In the genomic region with DNA sequence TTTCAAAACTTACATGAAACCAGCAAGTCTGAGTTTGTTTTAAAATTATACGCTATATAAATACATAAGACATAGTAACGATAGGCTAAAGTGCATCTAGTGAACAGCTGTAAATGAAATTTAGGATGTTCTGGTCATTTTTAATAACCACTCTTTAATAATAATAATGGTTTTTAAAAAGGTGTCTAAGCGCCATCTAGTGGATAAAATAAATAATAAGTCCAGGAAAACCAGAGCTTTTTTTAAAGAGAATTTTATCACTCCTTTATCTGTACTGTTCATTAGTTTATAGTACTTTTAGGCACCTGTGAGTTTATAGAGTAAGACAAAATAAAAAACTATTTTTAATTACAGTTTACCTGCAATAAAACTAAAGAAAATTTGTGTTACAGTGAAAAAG, we compare ENCODE assay signal across 12 mouse cellular contexts. TPM values are rescaled to one million over a fixed set of nuclear protein-coding genes. Genes with fewer than 3 reads are reported as not detected.
DNase-seq lines count a peak whose midpoint lies in the region; ATAC-seq and TF ChIP-seq lines count a peak whose summit lies in the region.
"Had no signal": no experiment of that assay in that cellular context is flagged by ENCODE, and none has a peak within 500 bp of the region (broad histone marks: within the 10 kb centered on the region; RNA-seq: fewer than 3 reads in every experiment).

No protein-coding gene starts in this region.

- no peak overlapping the region for H3K27ac ChIP-seq in cerebellum, adult 2 months (ENCODE audit: insufficient read depth, low read length)
- no peak overlapping the region for H3K27ac ChIP-seq in hindbrain, postnatal 0 days
- H3K27ac ChIP-seq in hindbrain, embryonic 10.5 days, result no peak overlapping the region
- no peak overlapping the region for H3K27ac ChIP-seq in midbrain, embryonic 14.5 days (replicated peaks; ENCODE audit: low read depth, low read length)
- H3K27ac ChIP-seq in midbrain, embryonic 15.5 days, result no peak overlapping the region
- H3K27ac ChIP-seq: kidney, embryonic 15.5 days; liver, embryonic 15.5 days had no signal

- H3K36me3 ChIP-seq in hindbrain, postnatal 0 days (ENCODE audit: insufficient read depth, low read length), result peaks cover 38% of the 10 kb centered on the region
- peaks cover 82% of the 10 kb centered on the region for H3K36me3 ChIP-seq in hindbrain, embryonic 10.5 days
- H3K36me3 ChIP-seq in midbrain, embryonic 14.5 days (ENCODE audit: control insufficient read depth, insufficient read depth, low read length), result peaks cover 59% of the 10 kb centered on the region
- H3K36me3 ChIP-seq in midbrain, embryonic 15.5 days (replicated peaks), result peaks cover 32% of the 10 kb centered on the region

- no peak overlapping the region for H3K4me2 ChIP-seq in hindbrain, postnatal 0 days (ENCODE audit: low read depth, low read length)
- H3K4me2 ChIP-seq in midbrain, embryonic 14.5 days (ENCODE audit: low read length), result no peak overlapping the region
- no peak overlapping the region for H3K4me2 ChIP-seq in midbrain, embryonic 15.5 days
- H3K4me2 ChIP-seq: kidney, embryonic 15.5 days; liver, embryonic 15.5 days had no signal

- H3K4me3 ChIP-seq in cerebellum, adult 2 months (replicated peaks; ENCODE audit: insufficient read depth, low read depth, low read length), result no peak overlapping the region
- H3K4me3 ChIP-seq in hindbrain, postnatal 0 days (ENCODE audit: low read length), result no peak overlapping the region
- no peak overlapping the region for H3K4me3 ChIP-seq in hindbrain, embryonic 10.5 days
- H3K4me3 ChIP-seq in midbrain, embryonic 14.5 days (replicated peaks; ENCODE audit: low read depth, low read length), result no peak overlapping the region
- H3K4me3 ChIP-seq in midbrain, embryonic 15.5 days, result no peak overlapping the region
- H3K4me3 ChIP-seq: kidney, embryonic 15.5 days; liver, embryonic 15.5 days had no signal

- no peak overlapping the region for H3K9ac ChIP-seq in hindbrain, postnatal 0 days (replicated peaks; ENCODE audit: low read length)
- no peak overlapping the region for H3K9ac ChIP-seq in midbrain, embryonic 14.5 days (replicated peaks; ENCODE audit: low read length)
- H3K9ac ChIP-seq in midbrain, embryonic 15.5 days, result no peak overlapping the region
- H3K9ac ChIP-seq: kidney, embryonic 15.5 days; liver, embryonic 15.5 days had no signal

- ATAC-seq in hindbrain, postnatal 0 days, result no peak
- ATAC-seq in midbrain, embryonic 14.5 days (ENCODE audit: low FRiP score, low TSS enrichment), result no peak
- ATAC-seq in midbrain, embryonic 15.5 days (replicated peaks), result no peak

- TF ChIP-seq POLR2A in cerebellum, adult 2 months (IDR thresholded peaks at IDR 0.05; ENCODE audit: borderline replicate concordance, insufficient read depth, low read length), result no peak

- no peaks in the 10 kb centered on the region for H3K4me1 ChIP-seq in cerebellum, adult 2 months (ENCODE audit: control insufficient read depth, insufficient read depth, low read length)
- H3K4me1 ChIP-seq in hindbrain, postnatal 0 days (ENCODE audit: insufficient read depth, low read length), result no peaks in the 10 kb centered on the region
- no peaks in the 10 kb centered on the region for H3K4me1 ChIP-seq in hindbrain, embryonic 10.5 days (replicated peaks)
- no peaks in the 10 kb centered on the region for H3K4me1 ChIP-seq in midbrain, embryonic 14.5 days (ENCODE audit: control insufficient read depth, insufficient read depth, low read length)
- H3K4me1 ChIP-seq in midbrain, embryonic 15.5 days, result no peaks in the 10 kb centered on the region
- H3K4me1 ChIP-seq: kidney, embryonic 15.5 days; liver, embryonic 15.5 days had no signal

- no peaks in the 10 kb centered on the region for H3K27me3 ChIP-seq in cerebellum, adult 2 months (ENCODE audit: control insufficient read depth, insufficient read depth, low read length)
- no peaks in the 10 kb centered on the region for H3K27me3 ChIP-seq in hindbrain, postnatal 0 days (ENCODE audit: insufficient read depth, low read length)
- H3K27me3 ChIP-seq in hindbrain, embryonic 10.5 days (ENCODE audit: insufficient read depth, poor library complexity, severe bottlenecking), result no peaks in the 10 kb centered on the region
- H3K27me3 ChIP-seq in midbrain, embryonic 14.5 days (ENCODE audit: control insufficient read depth, insufficient read depth, low read length), result no peaks in the 10 kb centered on the region
- H3K27me3 ChIP-seq in midbrain, embryonic 15.5 days (replicated peaks), result no peaks in the 10 kb centered on the region
- H3K27me3 ChIP-seq: kidney, embryonic 15.5 days; liver, embryonic 15.5 days had no signal

- DNase-seq in cerebellum, adult 2 months, result no peak
- no peak for DNase-seq in cerebellum, adult 9-10 months
- DNase-seq in hindbrain, postnatal 0 days (ENCODE audit: low spot score), result peak; percentile 7
- DNase-seq in hindbrain, embryonic 10.5 days (ENCODE audit: low spot score), result no peak
- DNase-seq in midbrain, embryonic 14.5 days, result peak; percentile 41
- DNase-seq in urinary bladder, postnatal 4 days (ENCODE audit: low spot score in 2 of 2), result no peak
- no peak for DNase-seq in cerebellum, postnatal 4 days (ENCODE audit: low spot score in 2 of 2)
- DNase-seq: cerebellum, adult 11 months; thymus, adult 18-20 months had no signal

- no peaks in the 10 kb centered on the region for H3K9me3 ChIP-seq in hindbrain, postnatal 0 days (ENCODE audit: low read length)
- H3K9me3 ChIP-seq in hindbrain, embryonic 10.5 days, result no peaks in the 10 kb centered on the region
- no peaks in the 10 kb centered on the region for H3K9me3 ChIP-seq in midbrain, embryonic 14.5 days (ENCODE audit: control insufficient read depth, low read length)
- no peaks in the 10 kb centered on the region for H3K9me3 ChIP-seq in midbrain, embryonic 15.5 days
- H3K9me3 ChIP-seq: kidney, embryonic 15.5 days; liver, embryonic 15.5 days had no signal

- WGBS in cerebellum, adult 2 months, result 63% methylated on average over 3 of the region's 3 CpGs
- 66% methylated on average over 3 of the region's 3 CpGs for WGBS in hindbrain, postnatal 0 days
- WGBS in hindbrain, embryonic 10.5 days, result 64% methylated on average over 3 of the region's 3 CpGs
- WGBS in midbrain, embryonic 14.5 days, result 66% methylated on average over 3 of the region's 3 CpGs
- WGBS in midbrain, embryonic 15.5 days, result 66% methylated on average over 3 of the region's 3 CpGs

- TF ChIP-seq CTCF in cerebellum, adult 2 months (IDR thresholded peaks at IDR 0.05; ENCODE audit: borderline replicate concordance, insufficient read depth, low read depth, low read length), result peak; percentile 16; the same call in 1 of the 2 replicates
- peak; percentile 43 for TF ChIP-seq CTCF in hindbrain, postnatal 0 days (IDR thresholded peaks at IDR 0.05; ENCODE audit: low read depth)

RNA-seq across cellular contexts. Expression of a gene that starts 44.0 kb away (rescaled TPM):
- polyA plus RNA-seq in cerebellum, adult 2 months (2012; rRNA removed), result 173 and 177 TPM in 2 replicates
- total RNA-seq in hindbrain, postnatal 0 days (2014; rRNA removed), result 112 and 119 TPM in 2 replicates
- polyA plus RNA-seq in hindbrain, postnatal 0 days (2015; fragmentation: Nextera tagmentation; extraction: Ambion mirVana), result 80.2 and 81.9 TPM in 2 replicates
- 67.0 and 68.3 TPM in 2 replicates for polyA plus RNA-seq in hindbrain, embryonic 10.5 days (2016; fragmentation: Nextera tagmentation; extraction: Ambion mirVana)
- polyA plus RNA-seq in midbrain, embryonic 14.5 days (2014; fragmentation: Nextera tagmentation; extraction: Ambion mirVana), result 82.3 and 94.7 TPM in 2 replicates
- 97.0 and 97.2 TPM in 2 replicates for polyA plus RNA-seq in midbrain, embryonic 15.5 days (2015; fragmentation: Nextera tagmentation; extraction: Ambion mirVana)

Comparison
In these comparisons a context has a peak if more than half of its experiments do, and no peak if none do; other contexts are left out.
1. DNase-seq: peak in hindbrain, postnatal 0 days (single experiment) and midbrain, embryonic 14.5 days (single experiment); none in cerebellum, adult 2 months (0 of 2), cerebellum, adult 9-10 months (single experiment), hindbrain, embryonic 10.5 days (single experiment), urinary bladder, postnatal 4 days (0 of 2) and cerebellum, postnatal 4 days (0 of 2).